7 mouse cellular contexts compared by ENCODE assay signal in the genomic region with DNA sequence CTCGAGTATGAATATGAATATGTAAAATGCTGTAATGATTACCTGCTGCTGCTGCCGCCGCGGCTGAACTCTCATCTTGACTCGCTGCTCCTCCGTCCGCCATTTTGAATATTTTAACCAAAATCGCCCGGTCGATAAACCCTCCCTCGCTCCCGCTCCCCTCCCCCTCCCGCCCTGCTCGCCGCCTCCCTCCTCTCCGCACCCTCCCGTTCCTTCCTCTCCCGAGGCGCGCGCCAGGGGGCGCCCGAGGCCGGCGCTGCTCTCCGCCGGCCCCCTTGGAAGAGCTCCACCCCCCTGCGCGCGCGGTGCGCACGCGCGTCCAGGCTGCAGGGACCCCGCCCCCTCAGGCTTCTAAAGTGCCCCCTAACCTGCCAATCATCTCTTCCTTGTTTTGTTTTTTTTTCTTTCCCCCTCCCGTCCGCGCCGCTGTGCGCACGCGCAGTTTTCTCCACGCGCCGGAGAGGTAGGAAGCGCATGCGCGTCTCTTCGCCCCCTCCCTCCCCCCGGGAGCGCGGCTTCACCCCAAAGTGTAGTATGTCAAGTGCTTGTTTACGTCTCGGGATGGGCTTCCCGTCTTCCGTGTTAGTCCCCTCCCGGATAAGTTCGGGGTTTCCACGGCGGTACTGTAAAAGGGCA. TPM values are rescaled to one million over a fixed set of nuclear protein-coding genes. Genes with fewer than 3 reads are reported as not detected.
DNase-seq lines count a peak whose midpoint lies in the region; ATAC-seq and TF ChIP-seq lines count a peak whose summit lies in the region.

TSS of gene Pou2f1 (minus strand) at position 159 of the 636 bp plus-strand sequence.

- peak within 1 kb of the TSS; percentile 96 for H3K4me3 ChIP-seq in embryonic facial prominence, embryonic 10.5 days
- H3K4me3 ChIP-seq in intestine, postnatal 0 days (ENCODE audit: low read depth, low read length) = peak within 1 kb of the TSS; percentile 98
- H3K4me3 ChIP-seq in midbrain, embryonic 12.5 days = peak within 1 kb of the TSS; percentile 99
- H3K4me3 ChIP-seq in small intestine, adult 2 months (ENCODE audit: low read depth, low read length) = peak within 1 kb of the TSS; percentile 92

- no peaks in the 10 kb centered on the region for H3K27me3 ChIP-seq in embryonic facial prominence, embryonic 10.5 days (replicated peaks; ENCODE audit: low read depth, poor library complexity, severe bottlenecking)
- no peaks in the 10 kb centered on the region for H3K27me3 ChIP-seq in intestine, postnatal 0 days (replicated peaks; ENCODE audit: control insufficient read depth, insufficient read depth, low read length)
- H3K27me3 ChIP-seq in midbrain, embryonic 12.5 days = no peaks in the 10 kb centered on the region
- no peaks in the 10 kb centered on the region for H3K27me3 ChIP-seq in small intestine, adult 2 months (ENCODE audit: control insufficient read depth, insufficient read depth, low read length)

- H3K4me2 ChIP-seq in intestine, postnatal 0 days (replicated peaks; ENCODE audit: low read depth) = peak within 1 kb of the TSS; percentile 98
- peak within 1 kb of the TSS; percentile 89 for H3K4me2 ChIP-seq in midbrain, embryonic 12.5 days (replicated peaks)

- peak; percentile 98 for DNase-seq in adrenal gland, postnatal 10 days
- DNase-seq in embryonic facial prominence, embryonic 10.5 days (ENCODE audit: low spot score) = peak; percentile 99
- peak; percentile 73 for DNase-seq in gonadal fat pad, adult 2 months (ENCODE audit: low read depth)
- peak; percentile 99 for DNase-seq in left cerebral cortex, postnatal 4 days

- intact Hi-C loops in left cerebral cortex, postnatal 4 days (cut with DNase I) = loop anchor here (5.0 kb wide), 2 partner anchors 150 to 225 kb away; no protein-coding TSS in a partner anchor

- no peaks in the 10 kb centered on the region for H3K9me3 ChIP-seq in embryonic facial prominence, embryonic 10.5 days
- H3K9me3 ChIP-seq in intestine, postnatal 0 days (ENCODE audit: control insufficient read depth) = no peaks in the 10 kb centered on the region
- H3K9me3 ChIP-seq in midbrain, embryonic 12.5 days = no peaks in the 10 kb centered on the region

- peak; percentile 88 for ATAC-seq in intestine, postnatal 0 days
- ATAC-seq in midbrain, embryonic 12.5 days (ENCODE audit: low FRiP score, low read depth) = peak; percentile 86

- H3K9ac ChIP-seq in intestine, postnatal 0 days (ENCODE audit: low read depth, low read length) = peak within 1 kb of the TSS; percentile 95
- H3K9ac ChIP-seq in midbrain, embryonic 12.5 days (replicated peaks) = peak within 1 kb of the TSS; percentile 97

- TF ChIP-seq CTCF in intestine, postnatal 0 days (IDR thresholded peaks at IDR 0.05; ENCODE audit: low read depth) = peak; percentile 86
- TF ChIP-seq CTCF in small intestine, adult 2 months (IDR thresholded peaks at IDR 0.05; ENCODE audit: extremely low read depth, insufficient read length, insufficient replicate concordance, low read depth, low read length) = peak; percentile 81

- peak; percentile 87 for TF ChIP-seq POLR2A in small intestine, adult 2 months (IDR thresholded peaks at IDR 0.05; ENCODE audit: low read depth, low read length)

- H3K4me1 ChIP-seq in embryonic facial prominence, embryonic 10.5 days = peaks cover 35% of the 10 kb centered on the region
- no peaks in the 10 kb centered on the region; the same call in 1 of the 2 replicates for H3K4me1 ChIP-seq in intestine, postnatal 0 days (replicated peaks; ENCODE audit: control insufficient read depth, insufficient read depth, low read length)
- H3K4me1 ChIP-seq in midbrain, embryonic 12.5 days = peaks cover 22% of the 10 kb centered on the region
- 0 out of 2 replicates have a peak, but pooled peaks cover 2% of the 10 kb centered on the region for H3K4me1 ChIP-seq in small intestine, adult 2 months (ENCODE audit: control insufficient read depth, insufficient read depth, insufficient read length, low read length)

- under 1% methylated on average over 61 of the region's 61 CpGs for WGBS in embryonic facial prominence, embryonic 10.5 days
- WGBS in intestine, postnatal 0 days = under 1% methylated on average over 60 of the region's 61 CpGs
- under 1% methylated on average over 56 of the region's 61 CpGs for WGBS in midbrain, embryonic 12.5 days
- under 1% methylated on average over 61 of the region's 61 CpGs for WGBS in small intestine, adult 2 months

- no peaks in the 10 kb centered on the region for H3K36me3 ChIP-seq in embryonic facial prominence, embryonic 10.5 days (replicated peaks)
- H3K36me3 ChIP-seq in intestine, postnatal 0 days (ENCODE audit: control insufficient read depth, insufficient read depth) = no peaks in the 10 kb centered on the region
- no peaks in the 10 kb centered on the region for H3K36me3 ChIP-seq in midbrain, embryonic 12.5 days
- H3K36me3 ChIP-seq in small intestine, adult 2 months (ENCODE audit: control insufficient read depth, insufficient read depth, low read length) = no peaks in the 10 kb centered on the region

- H3K27ac ChIP-seq in embryonic facial prominence, embryonic 10.5 days (replicated peaks) = peak within 1 kb of the TSS; percentile 98
- H3K27ac ChIP-seq in intestine, postnatal 0 days (ENCODE audit: low read depth, low read length) = peak within 1 kb of the TSS; percentile 95
- peak within 1 kb of the TSS; percentile 96 for H3K27ac ChIP-seq in midbrain, embryonic 12.5 days (replicated peaks)
- peak within 1 kb of the TSS; percentile 87 for H3K27ac ChIP-seq in small intestine, adult 2 months (ENCODE audit: insufficient read depth, low read depth, low read length)

RNA-seq across cellular contexts. Expression of gene Pou2f1, which starts in this region (rescaled TPM):
- total RNA-seq in adrenal gland, postnatal 10 days (2021) = 10 to 100 TPM; 11.3 to 17.5 TPM
- 27.0 and 28.1 TPM in 2 replicates for polyA plus RNA-seq in embryonic facial prominence, embryonic 10.5 days (2016; fragmentation: Nextera tagmentation; extraction: Ambion mirVana)
- 8.5 and 8.8 TPM in 2 replicates for polyA plus RNA-seq in gonadal fat pad, adult 2 months (2012; rRNA removed)
- 6.1 and 6.9 TPM in 2 replicates for polyA plus RNA-seq in intestine, postnatal 0 days (2015; fragmentation: Nextera tagmentation; extraction: Ambion mirVana)
- 10 to 100 TPM; 27.6 to 29.4 TPM for total RNA-seq in left cerebral cortex, postnatal 4 days (2021)
- 23.9 and 27.6 TPM in 2 replicates for polyA plus RNA-seq in midbrain, embryonic 12.5 days (2016; fragmentation: Nextera tagmentation; extraction: Ambion mirVana)
- 8.0 and 17.6 TPM in 2 replicates for polyA plus RNA-seq in small intestine, adult 2 months (2012; rRNA removed)

Comparison
In these comparisons a context has a peak if more than half of its experiments do, and no peak if none do; other contexts are left out.
1. Peak in every context shown above with its lines: DNase-seq, ATAC-seq, H3K4me3 ChIP-seq and H3K27ac ChIP-seq.